Mouse (Mus musculus) erythroblast, embryonic 14.5 days (primary cell): Measurements from ENCODE around the gene Alox5.
"Not testable (repeated sequence)": the region's sequence is repeated elsewhere in the genome, so short reads cannot be mapped to it uniquely, and the experiment has no call there.

ENCODE experiments used
- GATA1 ChIP-seq: IDR thresholded peaks from 2 replicates; pipeline ENCODE4 v1.6.1; 2012; ENCODE audit warnings: low read length, inconsistent platforms, mixed read lengths
- TAL1 ChIP-seq: IDR thresholded peaks from 3 replicates; pipeline ENCODE4 v1.6.1; 2012; ENCODE audit warnings: low read length, inconsistent platforms, mixed read lengths

DNA sequence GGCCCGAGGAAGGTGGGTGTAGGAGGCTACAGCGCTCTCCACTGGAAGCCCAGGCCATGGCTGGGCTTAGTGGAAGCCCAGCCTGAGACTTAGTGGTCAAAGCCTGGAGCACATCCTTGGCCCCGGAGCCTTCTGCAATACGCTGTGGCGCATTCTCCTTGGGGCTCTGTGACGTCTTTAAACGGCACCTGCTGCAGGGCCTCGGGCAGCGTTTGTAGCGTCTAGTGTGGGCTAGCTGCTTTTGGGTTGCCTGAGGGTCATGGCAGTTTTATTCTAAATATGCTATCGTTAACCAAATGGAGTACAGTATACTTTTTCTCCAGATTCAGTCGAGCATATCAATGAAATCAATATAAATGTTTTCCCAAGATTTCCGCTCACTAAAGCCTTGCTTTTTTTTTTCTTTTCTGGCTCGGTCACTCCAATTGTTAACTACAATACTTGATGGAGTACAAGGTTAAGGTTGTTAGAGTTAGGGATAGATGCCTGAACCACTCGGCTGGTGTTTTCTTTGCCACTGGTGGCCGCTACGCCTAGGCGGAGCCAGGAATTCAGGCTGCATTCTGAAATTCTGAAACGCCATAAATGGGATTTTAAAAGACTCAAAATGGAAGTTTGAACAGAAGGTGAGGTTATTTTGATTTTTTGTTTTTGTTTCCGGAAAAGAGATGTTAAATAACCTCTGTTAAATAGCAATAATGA is 45.5 kb upstream of the Alox5 start, which contains the start of gene Olfr212:
- TF ChIP-seq GATA1, TAL1: not testable (repeated sequence)
